Mouse (Mus musculus): ENCODE data around the gene Glb1.
"Not testable (repeated sequence)": the region's sequence is repeated elsewhere in the genome, so short reads cannot be mapped to it uniquely, and the experiment has no call there.

DNA sequence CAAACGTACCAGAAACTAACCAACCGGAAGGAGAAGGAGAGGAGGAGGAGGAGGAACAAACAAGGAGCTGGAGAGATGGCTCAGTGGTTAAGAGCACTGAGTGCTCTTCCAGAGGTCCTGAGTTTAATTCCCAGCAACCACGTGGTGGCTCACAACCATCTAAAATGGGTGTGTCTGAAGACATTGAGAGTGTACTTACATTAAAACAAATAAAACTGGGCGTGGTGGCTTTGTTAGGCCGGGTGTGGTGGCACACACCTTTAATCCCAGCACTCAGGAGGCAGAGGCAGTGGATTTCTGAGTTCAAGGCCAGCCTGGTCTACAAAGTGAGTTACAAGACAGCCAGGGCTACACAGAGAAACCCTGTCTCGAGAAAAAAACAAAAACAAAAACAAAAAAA lies 6.7 kb upstream of the Glb1 start:
- not testable (repeated sequence) for TF ChIP-seq CTCF (IDR thresholded peaks at IDR 0.05; ENCODE audit: control insufficient read depth, insufficient read depth, insufficient replicate concordance, low read depth, low read length); POLR2A (IDR thresholded peaks at IDR 0.05; ENCODE audit: control insufficient read depth, low read depth, low read length)
